Mouse (Mus musculus) cerebellum, postnatal 36 days (tissue): ENCODE results near the gene Coq2.

ENCODE experiments used
- DNase-seq, 2 experiments: peaks; one replicate each; pipeline ENCODE4 v3.0.0; 2021 to 2022; ENCODE audit warnings: mixed read lengths in 2 of 2

Gene Coq2

GRCm38 (mm10) chr5:100619586-100620275 lies 55.2 kb downstream of the Coq2 start:
- DNase-seq, result no peak

GRCm38 (mm10) chr5:100613896-100614768 lies 60.8 kb downstream of the Coq2 start:
- no peak for DNase-seq

GRCm38 (mm10) chr5:100607868-100608267 lies 67.1 kb downstream of the Coq2 start:
- no peak for DNase-seq

GRCm38 (mm10) chr5:100607090-100607762 lies 67.7 kb downstream of the Coq2 start:
- DNase-seq, result no peak

- no peak for DNase-seq
Observed at GRCm38 (mm10) chr5:100605828-100606229, 69.1 kb downstream of the Coq2 start.
